Mouse (Mus musculus) brain, embryonic 14.5 days (tissue): ENCODE measurements around the gene Snrk. TPM values are rescaled to one million over a fixed set of nuclear protein-coding genes. Genes with fewer than 3 reads are reported as not detected.

Source experiments
- DNase-seq: peaks from one replicate; pipeline ENCODE4 v3.0.0-alpha.2; 2011; ENCODE audit warnings: low read depth
- CTCF ChIP-seq: fragments of 200-500 bp; IDR thresholded peaks from 2 replicates; pipeline ENCODE4 v1.5.1; 2012; ENCODE audit warnings: inconsistent platforms, mild to moderate bottlenecking, moderate library complexity, borderline replicate concordance; ENCODE audit not compliant: insufficient read depth, insufficient read length; ENCODE audit errors: extremely low read depth
- POLR2A ChIP-seq: fragments of 200-500 bp; IDR thresholded peaks from 2 replicates; pipeline ENCODE4 v1.6.1; 2012; ENCODE audit warnings: mild to moderate bottlenecking, inconsistent platforms, borderline replicate concordance; ENCODE audit not compliant: poor library complexity, insufficient read depth, insufficient read length, severe bottlenecking; ENCODE audit errors: extremely low read depth
- polyA plus RNA-seq: library from polyadenylated mRNA; depleted of rRNA; stranded (reverse); fragments of >200 nt; gene quantifications from 2 replicates; pipeline ENCODE4 v1.2.3, GENCODE M21; 2012

Snrk gene
- polyA plus RNA-seq, 1 experiment, result 80.6 TPM

DNA sequence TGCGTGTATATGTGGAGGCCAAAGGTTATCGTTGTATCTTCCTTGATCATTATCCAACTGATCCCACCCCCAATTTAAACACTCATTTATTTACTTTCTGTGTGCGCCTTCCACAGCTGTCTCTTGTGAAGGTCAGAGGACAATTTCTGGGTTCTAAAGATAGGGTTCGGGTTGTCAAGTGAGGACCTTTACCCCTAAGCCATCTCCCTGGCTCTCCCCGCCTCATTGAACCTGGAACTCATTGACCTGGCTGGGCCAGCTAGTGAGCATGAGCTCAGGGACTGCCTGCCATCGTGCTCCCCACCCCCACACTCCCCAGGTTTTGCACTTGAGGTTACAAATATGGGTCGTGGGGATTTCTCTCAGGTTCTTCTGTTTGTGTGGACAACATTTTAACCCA lies 15.1 kb downstream of the Snrk start:
- no peak for DNase-seq
- TF ChIP-seq CTCF, result no peak
- TF ChIP-seq POLR2A, result no peak

DNA sequence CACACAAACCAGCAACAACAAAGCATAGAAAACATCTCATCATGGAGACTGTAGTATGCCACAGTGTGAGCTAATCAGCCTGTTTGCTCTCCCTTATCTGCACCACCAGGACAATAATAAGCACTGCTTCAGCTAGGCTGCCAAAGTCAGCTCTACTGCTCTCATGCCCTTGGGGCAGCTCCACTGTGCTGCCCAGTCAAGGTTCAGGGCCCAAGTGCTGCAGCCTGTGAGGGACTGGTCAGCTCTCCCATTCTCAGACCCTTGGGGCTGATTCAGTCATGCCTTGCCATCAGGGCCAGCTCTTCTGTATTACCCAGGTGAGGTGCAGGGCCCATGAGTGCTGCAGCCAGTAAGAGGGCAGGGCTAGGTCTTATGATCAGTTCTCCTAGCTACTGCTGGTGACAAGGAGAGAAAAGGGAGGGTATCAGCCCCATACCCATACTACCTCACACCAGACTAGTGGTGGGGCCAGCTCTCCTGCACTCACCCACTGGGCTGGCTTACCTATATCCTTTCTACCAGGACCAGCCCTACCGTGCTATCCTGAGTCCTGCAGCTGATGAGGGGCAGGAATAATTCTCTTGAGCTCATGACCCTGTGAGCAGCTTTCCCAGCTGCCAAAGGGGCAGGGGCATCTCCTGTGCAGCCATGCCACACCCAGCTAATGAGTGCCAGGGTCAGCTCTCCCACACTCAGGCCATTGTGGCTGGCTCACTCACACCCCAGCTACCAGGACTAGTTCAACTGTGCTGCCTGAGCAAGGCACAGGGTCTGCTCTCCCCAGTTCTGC lies 18.2 kb downstream of the Snrk start:
- TF ChIP-seq CTCF, result no peak
- no peak for TF ChIP-seq POLR2A
- no peak for DNase-seq

DNA sequence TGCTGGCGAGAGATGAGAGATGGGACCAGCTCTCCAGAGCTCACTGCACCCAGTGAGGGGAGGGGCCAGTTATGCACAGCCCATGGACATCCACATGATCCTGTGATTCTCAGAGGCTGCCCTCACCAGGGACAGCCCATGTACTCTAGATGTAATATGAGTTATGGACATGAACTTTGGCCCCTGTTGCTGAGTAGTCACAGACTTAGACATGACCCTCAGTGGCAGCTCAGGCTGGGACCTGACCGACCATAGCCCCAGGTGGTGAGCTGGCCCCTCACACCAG lies 18.8 kb downstream of the Snrk start:
- DNase-seq, result no peak
- TF ChIP-seq CTCF (no peak), POLR2A (no peak)

DNA sequence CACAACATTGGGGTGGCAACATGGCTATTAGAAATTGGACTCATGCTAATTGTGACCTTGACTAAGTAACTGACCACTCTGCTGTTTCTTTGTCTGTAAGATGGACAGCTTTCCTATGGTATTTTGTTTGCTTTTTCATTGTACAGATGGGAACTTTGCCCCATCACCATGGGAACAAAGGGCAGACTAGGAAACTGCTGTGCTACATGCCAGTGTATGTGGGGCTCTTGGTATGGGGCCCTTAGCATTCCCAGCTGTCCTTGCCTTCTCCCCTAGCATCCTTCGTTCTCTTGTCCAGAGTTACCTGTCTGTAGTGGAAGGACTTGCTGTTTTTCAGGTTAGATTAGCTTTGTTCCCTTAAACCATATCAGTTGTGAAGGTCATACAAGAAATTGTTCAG lies 20.9 kb downstream of the Snrk start:
- no peak for DNase-seq
- TF ChIP-seq CTCF, result no peak
- no peak for TF ChIP-seq POLR2A

DNA sequence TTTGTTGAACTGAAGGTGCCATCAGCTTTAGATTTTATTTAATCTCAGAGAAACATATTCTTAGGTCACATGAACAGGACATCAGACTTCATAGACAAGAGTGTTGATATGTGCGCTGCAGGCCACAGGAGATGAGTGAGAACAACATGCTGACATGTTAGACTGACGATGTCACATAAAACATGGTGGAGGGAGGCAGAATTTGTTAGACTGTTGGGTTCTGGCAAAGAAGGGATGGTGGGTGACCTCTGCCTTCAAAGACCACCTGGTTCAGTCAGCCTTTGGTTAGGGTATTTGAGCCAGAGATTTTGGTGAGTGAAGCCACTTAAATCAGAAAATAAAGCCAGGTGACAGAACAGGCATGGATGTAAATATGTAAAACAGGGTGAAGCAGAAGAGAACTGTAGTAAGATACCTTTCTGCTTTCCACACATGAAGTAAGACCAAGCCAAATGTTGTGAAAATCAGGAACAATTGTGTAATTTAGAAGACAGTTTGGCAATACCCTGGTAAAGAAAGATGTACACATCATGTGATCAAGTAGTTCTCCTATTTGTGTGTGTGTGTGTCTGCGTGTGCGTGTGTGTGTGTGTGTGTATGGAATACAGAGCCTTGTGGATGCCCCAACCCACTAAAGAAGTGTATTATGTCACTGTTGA lies 21.4 kb downstream of the Snrk start:
- no peak for TF ChIP-seq POLR2A
- no peak for TF ChIP-seq CTCF
- DNase-seq, result no peak

DNA sequence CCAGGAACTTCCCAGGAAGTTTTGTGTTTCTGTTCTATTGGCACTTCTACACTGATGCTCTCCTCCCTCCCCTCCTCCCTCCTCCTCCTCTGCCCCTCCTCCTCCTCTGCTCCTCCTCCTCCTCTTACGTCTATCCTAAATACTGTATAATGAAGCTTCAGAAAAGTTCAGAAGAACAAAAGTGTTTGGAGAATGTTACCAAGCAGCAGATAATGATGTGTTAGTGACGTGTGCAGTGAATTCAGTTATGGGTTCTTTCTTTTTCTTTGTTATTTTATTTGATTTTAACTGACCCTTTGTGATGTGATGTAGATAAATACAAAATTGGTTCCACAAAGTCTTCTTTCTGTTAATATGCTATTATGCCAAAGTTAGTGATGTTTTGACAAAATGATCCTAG lies 22.2 kb downstream of the Snrk start:
- TF ChIP-seq POLR2A (no peak), CTCF (no peak)
- DNase-seq, result no peak

DNA sequence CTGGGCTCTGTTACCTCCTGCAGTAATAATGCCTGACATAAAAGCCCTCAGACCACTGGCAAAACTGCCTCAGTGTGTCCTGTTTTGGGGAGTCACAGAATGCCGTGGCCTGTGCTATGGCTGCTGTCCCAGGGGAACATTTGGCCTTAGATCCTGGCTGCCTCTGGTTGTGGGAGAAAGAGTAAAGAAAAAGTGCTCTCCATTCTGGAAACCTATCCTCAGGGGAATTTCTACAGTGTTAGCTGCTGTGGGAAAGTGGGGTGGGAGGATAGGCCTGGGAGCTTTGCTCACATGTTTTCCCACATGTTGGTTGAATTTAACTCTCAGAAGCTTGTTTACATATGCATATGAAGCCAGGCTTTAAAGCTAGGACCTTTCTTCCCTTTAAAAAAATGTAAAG lies 26.2 kb downstream of the Snrk start:
- TF ChIP-seq CTCF (no peak), POLR2A (no peak)
- DNase-seq, result peak; percentile 4

DNA sequence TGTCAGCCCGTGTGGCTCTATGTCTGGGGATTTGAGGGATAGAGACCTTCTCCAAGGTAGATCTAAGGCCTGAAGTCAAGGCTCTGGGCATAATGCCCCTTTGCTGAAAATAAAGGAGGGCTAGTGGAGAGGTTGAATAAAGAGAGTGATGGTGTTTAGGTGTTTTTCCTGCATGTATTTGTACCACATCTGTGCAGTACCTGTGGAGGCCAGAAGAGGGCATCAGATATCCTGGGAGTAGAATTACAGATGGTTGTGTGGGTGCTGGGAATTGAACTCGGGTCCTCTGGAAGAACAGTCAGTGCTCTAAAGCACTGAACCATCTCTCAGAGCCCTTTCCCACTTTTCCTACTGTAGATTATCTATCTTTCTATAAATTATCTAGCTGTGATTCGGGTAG lies 27.7 kb downstream of the Snrk start:
- TF ChIP-seq POLR2A (no peak), CTCF (peak; percentile 12; the same call in 1 of the 2 replicates)
- DNase-seq, result no peak

DNA sequence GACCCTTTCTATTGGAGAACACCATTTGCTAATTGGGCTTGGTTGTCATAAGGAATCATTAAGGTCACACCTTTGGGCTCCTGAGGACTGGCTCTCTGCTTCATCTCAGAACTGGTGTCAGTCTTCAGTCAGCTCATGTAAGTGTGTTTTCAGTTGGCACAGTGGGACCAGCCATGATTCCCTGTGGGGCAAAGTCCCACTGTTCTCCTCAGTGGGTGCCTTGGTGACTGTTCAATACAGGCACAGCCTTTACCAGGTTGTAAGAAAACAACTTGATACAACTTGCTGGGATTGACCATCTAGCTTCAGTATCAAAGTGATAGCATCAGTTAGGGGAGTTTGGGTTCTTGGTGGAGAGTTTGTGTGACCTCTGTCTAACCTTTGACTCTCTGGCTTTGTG lies 28.6 kb downstream of the Snrk start:
- no peak for DNase-seq
- TF ChIP-seq POLR2A (no peak), CTCF (no peak)

DNA sequence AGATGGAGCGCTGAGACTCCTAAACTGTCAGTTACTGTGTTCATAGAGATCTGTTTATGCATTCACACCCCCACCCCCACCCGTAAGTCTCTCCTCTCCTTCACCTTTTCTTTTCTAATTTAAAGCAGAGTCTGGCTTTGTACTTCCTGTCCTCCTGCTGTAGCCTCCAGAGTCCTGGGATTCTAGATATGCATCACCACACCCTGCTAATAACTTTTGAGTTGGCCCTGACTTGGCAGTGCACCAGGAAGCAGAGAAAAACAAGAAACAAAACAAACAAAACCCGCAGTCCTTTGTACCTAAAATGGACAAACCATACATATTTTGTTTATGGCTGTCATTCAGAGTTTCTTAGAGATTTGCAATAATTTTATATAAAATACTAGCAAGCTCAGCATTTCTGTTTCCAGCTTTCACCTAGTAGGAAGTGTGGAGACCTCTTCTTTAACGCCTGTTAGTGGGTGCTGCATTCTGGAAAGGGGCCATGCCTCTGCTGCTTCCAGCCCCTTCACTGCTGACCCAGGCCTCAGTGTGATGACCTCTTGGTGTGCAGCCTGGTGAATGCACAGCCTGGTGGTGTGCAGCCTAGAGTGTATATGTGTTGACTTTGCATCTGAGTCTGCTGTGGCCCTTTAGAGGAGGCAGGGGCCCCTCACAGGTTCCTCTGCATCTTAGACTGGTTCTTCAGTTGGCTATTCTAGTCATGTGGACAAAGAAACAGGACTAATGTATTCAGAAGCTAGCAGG lies 29.2 kb downstream of the Snrk start:
- no peak for DNase-seq
- TF ChIP-seq POLR2A (no peak), CTCF (no peak)

DNA sequence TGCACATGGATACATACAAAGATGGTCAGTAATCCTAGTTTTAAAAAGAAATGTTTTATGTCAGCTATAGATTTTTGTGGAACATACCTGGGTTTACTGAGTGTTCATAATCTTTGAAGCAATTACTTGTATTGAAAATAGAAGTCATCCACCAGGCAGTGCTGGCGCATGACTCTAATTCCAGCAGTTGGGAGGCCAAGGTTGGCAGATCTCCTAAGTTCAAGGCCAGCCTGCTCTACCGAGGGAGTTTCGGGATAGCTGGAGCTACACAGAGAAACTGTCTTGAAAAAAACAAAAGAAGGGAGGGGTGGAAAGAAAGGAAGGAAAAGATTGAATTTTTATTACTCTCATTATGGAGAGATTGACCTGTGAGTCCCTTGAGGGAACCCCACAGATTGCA lies 31.3 kb downstream of the Snrk start:
- TF ChIP-seq CTCF (no peak), POLR2A (no peak)
- no peak for DNase-seq
